In the genomic region with DNA sequence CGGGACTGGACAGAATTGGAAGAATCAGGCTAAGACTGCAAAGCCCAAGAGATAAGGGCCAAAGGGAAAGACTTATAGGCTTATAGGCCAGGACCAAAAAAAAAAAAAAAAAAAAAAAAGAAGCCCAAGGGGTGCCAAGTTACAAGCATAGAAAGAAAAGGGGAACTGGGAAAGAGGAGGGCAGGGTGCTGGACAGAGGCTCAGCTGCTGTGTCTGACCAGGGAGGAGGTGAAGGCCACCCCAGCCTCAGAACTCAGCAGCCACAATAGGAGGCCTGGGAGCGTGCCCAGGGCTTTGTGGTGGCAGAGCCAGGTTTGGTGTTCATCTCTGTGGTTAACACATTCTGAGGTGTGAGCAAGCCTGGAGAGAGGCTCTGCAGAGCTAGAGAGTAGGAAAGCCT, we compare ENCODE assay signal across 23 mouse cellular contexts. TPM values are rescaled to one million over a fixed set of nuclear protein-coding genes. Genes with fewer than 3 reads are reported as not detected.
DNase-seq lines count a peak whose midpoint lies in the region; ATAC-seq and TF ChIP-seq lines count a peak whose summit lies in the region.
"Had no signal": no experiment of that assay in that cellular context is flagged by ENCODE, and none has a peak within 500 bp of the region (broad histone marks: within the 10 kb centered on the region; RNA-seq: fewer than 3 reads in every experiment).

No protein-coding gene starts in this region.

- H3K4me2 ChIP-seq in heart, postnatal 0 days (ENCODE audit: low read depth, low read length): peak overlapping the region; percentile 25; the same call in 1 of the 2 replicates
- H3K4me2 ChIP-seq in myocyte (ENCODE audit: low read depth): no peak overlapping the region
- H3K4me2 ChIP-seq in midbrain, postnatal 0 days (ENCODE audit: low read depth, low read length, poor library complexity, severe bottlenecking): no peak overlapping the region
- H3K4me2 ChIP-seq: forebrain, embryonic 13.5 days; hindbrain, embryonic 12.5 days had no signal

- WGBS in heart, postnatal 0 days: 72% methylated on average over 2 of the region's 2 CpGs
- WGBS in midbrain, postnatal 0 days: 80% methylated on average over 2 of the region's 2 CpGs

- TF ChIP-seq EP300 in heart, postnatal 0 days (IDR thresholded peaks at IDR 0.05; ENCODE audit: low read depth): no peak

- peaks cover 12% of the 10 kb centered on the region; the same call in 1 of the 2 replicates for H3K4me1 ChIP-seq in heart, postnatal 0 days (ENCODE audit: control insufficient read depth, insufficient read depth)
- H3K4me1 ChIP-seq in midbrain, postnatal 0 days (ENCODE audit: insufficient read depth, low read length): 0 out of 2 replicates have a peak, but pooled peaks cover 7% of the 10 kb centered on the region

- no peak overlapping the region for H3K27ac ChIP-seq in heart, postnatal 0 days (ENCODE audit: low read depth)
- H3K27ac ChIP-seq in midbrain, postnatal 0 days (ENCODE audit: low read depth, low read length): no peak overlapping the region
- H3K27ac ChIP-seq: embryonic facial prominence, embryonic 10.5 days; forebrain, embryonic 13.5 days; hindbrain, embryonic 12.5 days; limb, embryonic 10.5 days; liver, embryonic 14.5 days; stomach, postnatal 0 days had no signal

- no peaks in the 10 kb centered on the region for H3K27me3 ChIP-seq in heart, postnatal 0 days (ENCODE audit: control insufficient read depth, insufficient read depth, low read length)
- H3K27me3 ChIP-seq in myocyte (ENCODE audit: control insufficient read depth, insufficient read depth, insufficient read length): no peaks in the 10 kb centered on the region
- no peaks in the 10 kb centered on the region for H3K27me3 ChIP-seq in midbrain, postnatal 0 days (ENCODE audit: insufficient read depth, low read length)
- H3K27me3 ChIP-seq: forebrain, embryonic 13.5 days had no signal

- H3K79me2 ChIP-seq in myocyte (ENCODE audit: control insufficient read depth, insufficient read depth): no peaks in the 10 kb centered on the region

- no peak overlapping the region for H3ac ChIP-seq in myocyte (ENCODE audit: control insufficient read depth, insufficient read length)

- no peak for ATAC-seq in heart, postnatal 0 days (ENCODE audit: insufficient read depth, low read depth)
- ATAC-seq in midbrain, postnatal 0 days (ENCODE audit: low FRiP score): no peak
- ATAC-seq: forebrain, embryonic 13.5 days; intestine, embryonic 16.5 days; midbrain, embryonic 16.5 days had no signal

- no peak for TF ChIP-seq POLR2A in myocyte (IDR thresholded peaks at IDR 0.05; ENCODE audit: insufficient read length, low read depth)

- H3K4me3 ChIP-seq in heart, postnatal 0 days (ENCODE audit: low read depth, low read length): no peak overlapping the region; the same call in 1 of the 2 replicates
- no peak overlapping the region for H3K4me3 ChIP-seq in myocyte
- no peak overlapping the region for H3K4me3 ChIP-seq in midbrain, postnatal 0 days (ENCODE audit: low read depth, low read length)
- H3K4me3 ChIP-seq: embryonic facial prominence, embryonic 10.5 days; forebrain, embryonic 13.5 days; hindbrain, embryonic 12.5 days; limb, embryonic 10.5 days had no signal

- no peaks in the 10 kb centered on the region for H3K36me3 ChIP-seq in heart, postnatal 0 days (replicated peaks; ENCODE audit: control insufficient read depth, insufficient read depth, low read length)
- H3K36me3 ChIP-seq in myocyte (ENCODE audit: control insufficient read depth, insufficient read depth): no peaks in the 10 kb centered on the region
- H3K36me3 ChIP-seq in midbrain, postnatal 0 days (ENCODE audit: insufficient read depth, low read length): no peaks in the 10 kb centered on the region
- H3K36me3 ChIP-seq: embryonic facial prominence, embryonic 10.5 days; hindbrain, embryonic 12.5 days; limb, embryonic 10.5 days had no signal

- H3K9me3 ChIP-seq in heart, postnatal 0 days (replicated peaks; ENCODE audit: control insufficient read depth, low read length): no peaks in the 10 kb centered on the region
- no peaks in the 10 kb centered on the region for H3K9me3 ChIP-seq in midbrain, postnatal 0 days (ENCODE audit: low read length)
- H3K9me3 ChIP-seq: embryonic facial prominence, embryonic 10.5 days; forebrain, embryonic 13.5 days; hindbrain, embryonic 12.5 days; limb, embryonic 10.5 days had no signal

- no peak for TF ChIP-seq CTCF in heart, postnatal 0 days (IDR thresholded peaks at IDR 0.05; ENCODE audit: low read depth)
- no peak for TF ChIP-seq CTCF in midbrain, postnatal 0 days (IDR thresholded peaks at IDR 0.05)

- DNase-seq in adrenal gland, adult 2 months: peak; percentile 55
- DNase-seq in adrenal gland, adult (ENCODE audit: inconsistent age in 2 of 2, low spot score in 1 of 2): no peak
- no peak for DNase-seq in heart, postnatal 0 days (ENCODE audit: low spot score)
- DNase-seq in heart, adult 11 months: no peak
- peak; percentile 37 for DNase-seq in NIH3T3 (ENCODE audit: low read depth)
- DNase-seq in spleen, postnatal 10 days (ENCODE audit: low spot score in 2 of 2): no peak
- DNase-seq in midbrain, postnatal 0 days (ENCODE audit: low spot score): no peak
- DNase-seq: right cerebral cortex, postnatal 14 days had no signal

- H3K9ac ChIP-seq in heart, postnatal 0 days (replicated peaks; ENCODE audit: low read depth, low read length): no peak overlapping the region
- H3K9ac ChIP-seq in midbrain, postnatal 0 days (replicated peaks; ENCODE audit: low read length, poor library complexity, severe bottlenecking): no peak overlapping the region
- H3K9ac ChIP-seq: forebrain, embryonic 13.5 days; hindbrain, embryonic 12.5 days; liver, embryonic 14.5 days had no signal

TF ChIP-seq in myocyte, 11 proteins besides CTCF, POLR2A, EP300 and RAD21:
- TF ChIP-seq MYOD1 (IDR thresholded peaks at IDR 0.05; ENCODE audit: control insufficient read depth in 1 of 3, insufficient read length in 2 of 3, low read depth in 2 of 3) (peak in 1 of 3 experiments; percentile 50), MYOG (IDR thresholded peaks at IDR 0.05; ENCODE audit: control insufficient read depth in 1 of 3, insufficient read depth in 1 of 3, insufficient read length in 2 of 3, low read depth in 2 of 3) (peak in 1 of 3 experiments; percentile 56), REST (IDR thresholded peaks at IDR 0.05; ENCODE audit: insufficient read depth, insufficient read length) (peak; percentile 55), POLR2AphosphoS2 (IDR thresholded peaks at IDR 0.05; ENCODE audit: insufficient read length, low read depth) (no peak)

RNA-seq across cellular contexts. Expression of gene Rorc, which starts 2.6 kb away (rescaled TPM):
- total RNA-seq in adrenal gland, adult 2 months (2021): 10 to 100 TPM; 19.8 to 20.5 TPM
- polyA plus RNA-seq in adrenal gland, adult 2 months (2012; rRNA removed): 17.4 and 17.6 TPM in 2 replicates
- 37.2 and 55.0 TPM in 2 replicates for total RNA-seq in heart, postnatal 0 days (2014; rRNA removed; ENCODE audit: low replicate concordance)
- polyA plus RNA-seq in heart, postnatal 0 days (2015; fragmentation: Nextera tagmentation; extraction: Ambion mirVana): 13.5 and 17.1 TPM in 2 replicates
- 0.26 TPM for polyA plus RNA-seq in myocyte (2012; fragmentation: generic; extraction: Trizol)
- 0.42 and 0.60 TPM in 2 replicates for total RNA-seq in midbrain, postnatal 0 days (2014; rRNA removed)
- 0.12 and 0.25 TPM in 2 replicates for polyA plus RNA-seq in midbrain, postnatal 0 days (2015; fragmentation: Nextera tagmentation; extraction: Ambion mirVana)
- total RNA-seq: megakaryocyte-erythroid progenitor cell, adult 5-6 weeks had no signal
- polyA plus RNA-seq: neural tube, embryonic 11.5 days had no signal

RNA-seq across cellular contexts. Expression of gene C2cd4d, which starts 12.9 kb away (rescaled TPM):
- under 1 TPM in 1 of 2 experiments, not detected in 1; 0.52 TPM for total RNA-seq in adrenal gland, adult 2 months (2021)
- polyA plus RNA-seq in adrenal gland, adult 2 months (2012; rRNA removed): 4.0 and 5.4 TPM in 2 replicates
- total RNA-seq in heart, postnatal 0 days (2014; rRNA removed; ENCODE audit: low replicate concordance): not detected in 2 replicates
- polyA plus RNA-seq in heart, postnatal 0 days (2015; fragmentation: Nextera tagmentation; extraction: Ambion mirVana): 0.15 and 0.30 TPM in 2 replicates
- not detected for polyA plus RNA-seq in myocyte (2012; fragmentation: generic; extraction: Trizol)
- total RNA-seq in midbrain, postnatal 0 days (2014; rRNA removed): 1.7 and 2.8 TPM in 2 replicates
- 1.7 and 2.2 TPM in 2 replicates for polyA plus RNA-seq in midbrain, postnatal 0 days (2015; fragmentation: Nextera tagmentation; extraction: Ambion mirVana)
- total RNA-seq: megakaryocyte-erythroid progenitor cell, adult 5-6 weeks had no signal

RNA-seq across cellular contexts. Expression of gene Lingo4, which starts 23.2 kb away (rescaled TPM):
- under 1 TPM; 0.26 to 0.62 TPM for total RNA-seq in adrenal gland, adult 2 months (2021)
- 0.22 and 0.37 TPM in 2 replicates for polyA plus RNA-seq in adrenal gland, adult 2 months (2012; rRNA removed)
- total RNA-seq in heart, postnatal 0 days (2014; rRNA removed; ENCODE audit: low replicate concordance): not detected in 2 replicates
- polyA plus RNA-seq in heart, postnatal 0 days (2015; fragmentation: Nextera tagmentation; extraction: Ambion mirVana): 0.19 and 0.25 TPM in 2 replicates
- not detected for polyA plus RNA-seq in myocyte (2012; fragmentation: generic; extraction: Trizol)
- total RNA-seq in midbrain, postnatal 0 days (2014; rRNA removed): 1.6 and 1.8 TPM in 2 replicates
- polyA plus RNA-seq in midbrain, postnatal 0 days (2015; fragmentation: Nextera tagmentation; extraction: Ambion mirVana): 1.5 TPM in 2 replicates
- polyA plus RNA-seq: limb, embryonic 10.5 days had no signal

RNA-seq across cellular contexts. Expression of gene Them5, which starts 33.2 kb away (rescaled TPM):
- total RNA-seq in adrenal gland, adult 2 months (2021): not detected
- polyA plus RNA-seq in adrenal gland, adult 2 months (2012; rRNA removed): not detected in 2 replicates
- not detected in 2 replicates for total RNA-seq in heart, postnatal 0 days (2014; rRNA removed; ENCODE audit: low replicate concordance)
- polyA plus RNA-seq in heart, postnatal 0 days (2015; fragmentation: Nextera tagmentation; extraction: Ambion mirVana): 0.10 TPM in 1 of 2 replicates, not detected in the other
- polyA plus RNA-seq in myocyte (2012; fragmentation: generic; extraction: Trizol): not detected
- 0.16 TPM in 1 of 2 replicates, not detected in the other for total RNA-seq in midbrain, postnatal 0 days (2014; rRNA removed)
- polyA plus RNA-seq in midbrain, postnatal 0 days (2015; fragmentation: Nextera tagmentation; extraction: Ambion mirVana): not detected in 2 replicates
- total RNA-seq: adrenal gland, adult 18-20 months; heart, adult 8-10 months; megakaryocyte-erythroid progenitor cell, adult 5-6 weeks had no signal
- polyA plus RNA-seq: hindbrain, embryonic 12.5 days; kidney, embryonic 16.5 days; limb, embryonic 10.5 days; liver, embryonic 14.5 days; midbrain, embryonic 16.5 days; urinary bladder, adult 2 months had no signal

RNA-seq across cellular contexts. Expression of gene Tdrkh, which starts 37.9 kb away (rescaled TPM):
- total RNA-seq in adrenal gland, adult 2 months (2021): 10 to 100 TPM in 1 of 2 experiments, 1 to 10 TPM in 1; 6.4 to 14.7 TPM
- polyA plus RNA-seq in adrenal gland, adult 2 months (2012; rRNA removed): 0.23 and 0.24 TPM in 2 replicates
- total RNA-seq in heart, postnatal 0 days (2014; rRNA removed; ENCODE audit: low replicate concordance): 0.34 and 6.5 TPM in 2 replicates
- 7.5 and 7.7 TPM in 2 replicates for polyA plus RNA-seq in heart, postnatal 0 days (2015; fragmentation: Nextera tagmentation; extraction: Ambion mirVana)
- 5.4 TPM for polyA plus RNA-seq in myocyte (2012; fragmentation: generic; extraction: Trizol)
- 12.0 and 18.5 TPM in 2 replicates for total RNA-seq in midbrain, postnatal 0 days (2014; rRNA removed)
- polyA plus RNA-seq in midbrain, postnatal 0 days (2015; fragmentation: Nextera tagmentation; extraction: Ambion mirVana): 39.5 and 40.3 TPM in 2 replicates

Comparison
In these comparisons a context has a peak if more than half of its experiments do, and no peak if none do; other contexts are left out.
1. DNase-seq: peak in adrenal gland, adult 2 months (single experiment) and NIH3T3 (single experiment); none in adrenal gland, adult (0 of 2), heart, postnatal 0 days (single experiment), heart, adult 11 months (single experiment), spleen, postnatal 10 days (0 of 2) and midbrain, postnatal 0 days (single experiment).
2. RNA of gene Rorc, which starts 2.6 kb away (polyA plus RNA-seq): 17.4 to 17.6 TPM in adrenal gland, adult 2 months and 13.5 to 17.1 TPM in heart, postnatal 0 days; 0.26 TPM in myocyte (single experiment) and 0.12 to 0.25 TPM in midbrain, postnatal 0 days; every median in the first group is over 10 times any median in the second.